Mouse (Mus musculus): ENCODE measurements around the gene Crb1.
"Not testable (repeated sequence)": the region's sequence is repeated elsewhere in the genome, so short reads cannot be mapped to it uniquely, and the experiment has no call there.

Crb1 gene

GRCm38 (mm10) chr1:139336997-139337396 lies 39.9 kb downstream of the Crb1 start:
- no peak for DNase-seq (ENCODE audit: low read depth, low spot score)

GRCm38 (mm10) chr1:139328811-139329210 lies 48.1 kb downstream of the Crb1 start:
- DNase-seq (ENCODE audit: low read depth, low spot score): no peak

GRCm38 (mm10) chr1:139328286-139328685 lies 48.6 kb downstream of the Crb1 start:
- no peak for DNase-seq (ENCODE audit: low read depth, low spot score)

GRCm38 (mm10) chr1:139325378-139325777 lies 51.5 kb downstream of the Crb1 start:
- DNase-seq (ENCODE audit: low read depth, low spot score): no peak

- no peak for DNase-seq (ENCODE audit: low read depth, low spot score)
These were observed 57.1 kb downstream of the Crb1 start for GRCm38 (mm10) chr1:139319798-139320197.

- peak; percentile 5 for DNase-seq (ENCODE audit: low read depth, low spot score)
These were observed 62.5 kb downstream of the Crb1 start for GRCm38 (mm10) chr1:139314297-139314874.

GRCm38 (mm10) chr1:139308915-139309314 lies 68.0 kb downstream of the Crb1 start:
- DNase-seq (ENCODE audit: low read depth, low spot score): no peak

GRCm38 (mm10) chr1:139302519-139302918 lies 74.4 kb downstream of the Crb1 start:
- not testable (repeated sequence) for DNase-seq (ENCODE audit: low read depth, low spot score)

GRCm38 (mm10) chr1:139301830-139302229 lies 75.1 kb downstream of the Crb1 start:
- no peak for DNase-seq (ENCODE audit: low read depth, low spot score)

GRCm38 (mm10) chr1:139292023-139292422 lies 84.9 kb downstream of the Crb1 start:
- no peak for DNase-seq (ENCODE audit: low read depth, low spot score)

GRCm38 (mm10) chr1:139291593-139291992 lies 85.3 kb downstream of the Crb1 start:
- DNase-seq (ENCODE audit: low read depth, low spot score): no peak

- DNase-seq (ENCODE audit: low read depth, low spot score): no peak
These were observed 100.1 kb downstream of the Crb1 start for GRCm38 (mm10) chr1:139276619-139277320.

GRCm38 (mm10) chr1:139267844-139268243 lies 109.1 kb downstream of the Crb1 start:
- peak; percentile 68 for DNase-seq (ENCODE audit: low read depth, low spot score)

- no peak for DNase-seq (ENCODE audit: low read depth, low spot score)
These were observed 112.7 kb downstream of the Crb1 start for GRCm38 (mm10) chr1:139264245-139264644.

GRCm38 (mm10) chr1:139263158-139263557 lies 113.7 kb downstream of the Crb1 start:
- DNase-seq (ENCODE audit: low read depth, low spot score): no peak

- DNase-seq (ENCODE audit: low read depth, low spot score): peak; percentile 45
These were observed 121.3 kb downstream of the Crb1 start for GRCm38 (mm10) chr1:139255581-139255980.

GRCm38 (mm10) chr1:139252041-139252440 lies 124.9 kb downstream of the Crb1 start:
- DNase-seq (ENCODE audit: low read depth, low spot score): no peak

- no peak for DNase-seq (ENCODE audit: low read depth, low spot score)
These were observed 127.7 kb downstream of the Crb1 start for GRCm38 (mm10) chr1:139249159-139249558.

GRCm38 (mm10) chr1:139246723-139247380 lies 130.0 kb downstream of the Crb1 start:
- DNase-seq (ENCODE audit: low read depth, low spot score): no peak

- no peak for DNase-seq (ENCODE audit: low read depth, low spot score)
These were observed 140.1 kb downstream of the Crb1 start for GRCm38 (mm10) chr1:139236794-139237193.

- DNase-seq (ENCODE audit: low read depth, low spot score): no peak
These were observed 142.0 kb downstream of the Crb1 start for GRCm38 (mm10) chr1:139234611-139235568.

- no peak for DNase-seq (ENCODE audit: low read depth, low spot score)
These were observed 144.3 kb downstream of the Crb1 start for GRCm38 (mm10) chr1:139232636-139233035.
